Mouse (Mus musculus): ENCODE data around the gene Ubc.
"Not testable (repeated sequence)": the region's sequence is repeated elsewhere in the genome, so short reads cannot be mapped to it uniquely, and the experiment has no call there.

Ubc gene

GRCm38 (mm10) chr5:125389579-125390441, at the start of gene Ubc:
Ubc (minus strand) TSS chr5:125390202.
- peak; percentile 84 to 86 for DNase-seq (ENCODE audit: low spot score in 2 of 2)

GRCm38 (mm10) chr5:125434347-125434746, 44.3 kb upstream of the Ubc start:
- not testable (repeated sequence) for DNase-seq (ENCODE audit: low spot score in 2 of 2)

DNA sequence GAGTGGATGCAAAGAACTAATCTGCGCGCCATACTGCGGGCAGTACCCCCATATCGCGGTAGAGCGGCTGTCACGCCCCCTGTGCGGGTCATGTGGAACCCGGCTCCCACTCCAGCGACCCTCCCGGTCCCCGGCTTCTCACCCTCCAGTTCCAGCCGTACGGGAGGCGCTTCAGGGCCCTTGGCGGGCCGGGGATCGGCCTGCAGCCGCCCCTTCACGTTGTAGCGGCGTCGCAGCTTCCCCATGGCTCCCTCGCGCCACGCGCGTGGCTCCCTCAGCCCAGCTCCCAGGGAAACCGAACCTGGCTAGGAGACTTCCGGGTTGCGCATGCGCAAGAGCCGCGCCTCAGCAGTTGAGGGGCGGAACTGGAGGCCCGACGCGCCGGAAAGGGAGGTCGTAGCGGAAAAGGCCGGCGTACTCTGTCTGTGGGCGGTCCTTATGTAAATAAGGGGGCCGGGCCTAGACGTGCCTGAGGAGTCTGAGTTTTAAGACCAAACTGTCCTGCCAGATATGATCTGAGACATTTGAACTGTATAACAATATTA, 43.9 kb upstream of the Ubc start, which contains the start of gene Dhx37:
Gene Dhx37, minus strand, starts transcription at position 329 of the 545 bp plus-strand sequence.
- DNase-seq (ENCODE audit: low spot score in 2 of 2), result peak; percentile 78 to 90

DNA sequence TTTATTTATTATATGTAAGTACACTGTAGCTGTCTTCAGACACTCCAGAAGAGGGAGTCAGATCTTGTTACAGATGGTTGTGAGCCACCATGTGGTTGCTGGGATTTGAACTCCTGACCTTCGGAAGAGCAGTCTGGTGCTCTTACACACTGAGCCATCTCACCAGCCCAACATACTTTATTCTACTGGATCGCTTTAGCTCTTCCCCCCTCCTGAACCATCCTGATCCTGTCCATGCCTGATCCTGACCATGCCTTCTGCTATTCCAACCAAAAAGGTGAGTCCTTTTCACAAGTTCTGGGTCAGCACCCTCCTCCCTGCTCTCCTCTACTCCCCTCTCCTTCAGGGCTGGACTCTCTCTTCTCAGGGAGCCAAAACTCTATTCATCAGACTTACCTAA, 42.3 kb upstream of the Ubc start:
- not testable (repeated sequence) for DNase-seq (ENCODE audit: low spot score in 2 of 2)

DNA sequence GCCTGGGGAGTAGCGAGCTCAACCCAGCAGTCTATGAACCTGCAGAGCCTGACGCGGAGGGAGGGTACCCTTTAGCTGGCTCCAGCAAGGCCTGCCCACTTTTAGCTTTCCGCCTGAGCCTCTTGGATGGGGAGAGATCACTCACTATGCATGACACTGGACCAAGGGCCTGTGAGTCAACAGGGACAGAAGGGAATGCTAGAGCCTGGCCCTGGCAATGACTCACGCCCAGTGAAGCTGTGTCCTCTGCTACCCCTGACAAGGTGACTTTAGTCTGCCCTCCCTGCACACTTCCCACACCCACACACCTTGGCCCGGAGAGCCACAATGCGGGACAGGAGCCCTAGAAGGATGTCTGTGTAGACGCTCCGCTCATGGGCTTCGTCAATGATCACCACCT, 36.3 kb upstream of the Ubc start:
- DNase-seq (ENCODE audit: low spot score in 2 of 2), result no peak

DNA sequence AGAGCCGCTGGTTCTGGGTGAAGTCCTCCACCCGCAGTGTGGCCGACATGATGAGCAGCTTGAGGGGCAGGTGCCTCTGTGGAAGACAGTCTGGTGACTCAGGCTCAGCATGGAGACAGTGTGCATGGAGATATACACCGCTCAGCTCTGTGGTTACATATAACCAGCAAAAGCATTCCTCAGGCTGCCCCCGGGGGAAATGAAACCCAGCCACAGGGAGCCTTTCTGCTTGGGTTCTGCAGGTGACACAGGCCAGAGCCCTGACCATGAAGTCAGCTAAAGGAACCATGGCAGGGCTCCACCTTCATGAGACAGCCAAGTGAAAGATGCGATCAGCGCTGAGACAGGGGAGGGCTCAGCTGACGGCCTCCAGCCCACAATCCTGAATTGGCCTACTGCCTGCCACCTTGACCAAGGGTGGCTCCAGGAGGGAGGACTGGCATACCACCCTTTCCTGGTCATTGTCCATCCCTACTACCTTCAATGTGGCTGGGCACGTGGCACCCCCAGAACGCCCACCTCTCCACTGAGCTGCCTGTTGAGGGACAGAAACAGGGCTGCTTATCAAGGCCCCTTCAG, 35.8 kb upstream of the Ubc start:
- DNase-seq (ENCODE audit: low spot score in 2 of 2), result no peak

DNA sequence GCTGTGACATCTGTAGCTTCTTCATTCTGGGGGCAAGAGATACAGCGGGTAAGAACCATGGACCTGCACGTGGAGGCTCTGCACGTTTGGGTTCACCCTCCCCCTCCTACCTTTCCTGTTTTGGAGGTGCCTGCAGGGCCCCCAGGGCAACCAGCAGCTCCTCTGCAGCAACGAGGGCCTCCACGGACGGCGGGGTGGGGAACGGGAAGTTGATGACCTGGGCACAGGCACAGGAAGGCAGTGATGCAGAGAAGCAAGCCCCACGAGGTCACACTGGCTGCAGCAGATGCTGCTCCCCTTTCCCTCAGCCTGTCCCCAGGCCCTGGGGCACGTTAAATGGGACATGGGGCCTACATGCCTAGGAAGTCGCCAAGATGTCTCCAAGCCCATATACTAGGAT, 29.1 kb upstream of the Ubc start:
- no peak for DNase-seq (ENCODE audit: low spot score in 2 of 2)

DNA sequence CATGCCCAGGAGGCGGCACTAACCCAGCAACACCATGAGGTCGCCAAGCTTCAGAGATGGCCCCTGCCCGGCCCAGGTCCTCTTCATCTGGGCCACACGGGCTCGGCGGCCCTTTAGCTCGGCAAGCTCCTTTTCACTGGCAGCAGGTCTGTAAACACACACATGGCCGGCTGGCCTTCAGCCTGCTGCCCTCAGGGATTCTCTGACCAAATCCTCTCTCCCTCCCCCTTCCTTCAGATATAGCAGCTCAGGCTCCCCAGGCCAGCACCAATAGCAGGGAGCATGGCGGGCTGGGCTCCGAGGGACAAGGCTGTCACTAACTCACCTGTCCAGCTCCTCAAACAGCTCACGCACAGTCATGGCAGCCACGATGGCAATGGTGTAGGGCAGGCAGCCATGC, 28.6 kb upstream of the Ubc start:
- DNase-seq (ENCODE audit: low spot score in 2 of 2), result no peak

DNA sequence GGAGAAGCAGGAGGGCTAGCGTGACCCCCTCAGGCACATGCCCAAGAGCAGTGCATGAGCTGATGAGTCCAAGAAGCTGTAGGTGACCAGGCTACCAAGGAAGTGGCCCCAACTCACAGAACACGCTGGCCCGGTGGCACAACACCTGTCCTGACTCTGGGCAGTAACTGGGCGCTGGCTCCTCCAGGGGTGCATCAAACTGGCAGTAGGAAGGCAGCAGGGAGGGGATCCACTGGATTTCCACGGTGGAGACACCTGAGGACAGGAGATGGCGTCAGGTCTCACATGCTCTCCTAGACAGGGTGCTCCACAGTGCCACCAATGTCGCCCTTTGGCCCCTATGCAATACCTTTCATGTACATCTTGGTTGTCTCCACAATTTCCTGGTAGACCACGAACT, 26.2 kb upstream of the Ubc start:
- DNase-seq (ENCODE audit: low spot score in 2 of 2), result no peak

DNA sequence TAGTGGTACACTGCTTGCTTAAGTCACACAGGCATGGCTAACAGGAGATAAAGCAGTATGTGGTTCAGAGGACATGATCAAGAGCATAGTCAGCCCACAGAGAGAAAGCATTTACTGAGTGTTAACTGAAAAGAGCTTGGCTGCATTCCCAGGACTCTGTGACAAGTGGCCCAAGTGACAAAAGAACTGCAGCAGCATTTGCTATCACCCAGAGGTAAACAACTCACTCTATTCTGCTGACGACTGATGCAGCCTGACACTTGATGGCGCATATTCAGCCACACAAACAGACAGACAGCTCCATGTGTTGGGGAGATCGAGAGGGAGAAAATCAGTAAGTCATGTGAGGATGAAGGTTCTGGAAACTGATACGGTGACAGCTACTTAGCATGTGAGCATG, 23.8 kb upstream of the Ubc start:
- DNase-seq (ENCODE audit: low spot score in 2 of 2), result no peak

GRCm38 (mm10) chr5:125412536-125412935, 22.5 kb upstream of the Ubc start:
- DNase-seq (ENCODE audit: low spot score in 2 of 2), result not testable (repeated sequence)

DNA sequence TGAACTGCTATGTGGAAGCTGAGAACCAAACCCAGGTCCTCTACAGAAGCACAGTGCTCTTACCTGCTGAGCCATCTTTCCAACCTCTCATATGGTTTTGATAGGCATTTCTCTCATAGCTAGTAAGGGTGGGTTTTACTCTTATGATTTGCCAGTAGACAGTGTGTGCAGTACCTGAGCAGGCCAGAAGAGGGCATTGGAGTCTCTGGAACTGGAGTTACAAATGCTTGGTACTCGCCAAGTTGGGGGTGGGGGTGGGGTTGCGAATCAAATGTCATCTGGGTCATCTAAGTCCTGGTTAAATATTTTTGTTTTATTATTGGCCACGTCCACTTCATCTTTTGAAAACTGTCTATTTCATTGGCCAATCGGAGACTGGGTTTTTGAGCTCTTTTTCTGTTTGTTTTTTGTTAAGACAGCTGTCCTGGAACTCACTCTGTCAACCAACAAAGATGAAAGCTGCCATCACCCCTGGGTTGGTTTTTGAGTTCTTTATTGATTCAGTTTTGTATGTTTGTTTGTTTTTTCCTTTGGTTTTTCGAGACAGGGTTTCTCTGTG, 22.0 kb upstream of the Ubc start:
- DNase-seq (ENCODE audit: low spot score in 2 of 2), result no peak

DNA sequence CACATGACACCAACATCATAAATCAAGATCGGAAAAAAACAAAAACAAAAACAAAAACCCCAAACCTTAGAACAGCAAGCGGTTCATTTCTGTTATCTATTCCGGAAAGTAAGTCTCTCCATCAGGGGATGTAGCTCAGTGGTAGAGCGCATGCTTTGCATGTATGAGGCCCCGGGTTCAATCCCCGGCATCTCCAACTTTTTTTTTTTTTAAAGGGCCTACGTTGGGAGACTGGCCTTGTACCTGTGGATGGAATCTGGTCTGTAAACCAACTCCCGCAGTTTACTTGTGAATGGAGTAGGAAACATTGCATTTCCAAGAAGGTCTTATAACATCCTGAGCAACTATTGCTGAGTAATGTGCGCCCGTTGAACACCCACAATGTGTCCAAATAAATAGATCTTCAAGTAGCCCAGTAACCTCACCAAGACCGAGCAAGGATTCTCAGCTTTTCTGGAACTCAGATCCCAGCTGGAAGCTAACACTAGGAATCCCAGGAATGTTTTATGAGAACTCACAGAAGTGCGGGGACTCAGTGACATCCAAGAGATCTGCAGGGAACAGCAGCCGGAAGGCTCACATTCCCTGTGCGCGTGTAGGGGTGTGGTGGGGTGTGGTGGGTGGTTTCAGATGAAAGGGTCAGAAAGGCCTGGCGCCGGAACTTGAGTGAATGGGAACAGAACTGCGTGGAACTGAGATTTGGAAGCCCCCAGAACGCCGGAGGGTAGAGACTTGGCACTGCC, 19.5 kb upstream of the Ubc start:
- DNase-seq (ENCODE audit: low spot score in 2 of 2), result no peak

DNA sequence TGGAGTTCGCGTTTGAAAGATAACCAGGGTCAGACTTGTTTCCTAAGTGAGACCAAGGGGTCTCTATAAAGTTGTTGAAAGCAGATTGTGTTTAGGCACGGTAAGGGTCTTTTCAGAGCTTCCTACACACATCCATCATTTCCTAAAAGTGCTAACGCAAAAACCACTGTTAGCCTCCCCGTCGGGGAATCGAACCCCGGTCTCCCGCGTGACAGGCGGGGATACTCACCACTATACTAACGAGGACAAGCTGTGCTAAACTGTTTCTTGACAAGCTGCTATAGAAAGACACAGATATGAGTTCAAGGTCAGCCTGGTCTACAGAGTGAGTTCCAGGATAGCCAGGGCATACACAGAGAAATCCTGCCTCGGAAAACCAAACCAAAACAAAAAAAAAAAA, 18.8 kb upstream of the Ubc start:
- DNase-seq (ENCODE audit: low spot score in 2 of 2), result peak in 1 of 2 experiments; percentile 69

DNA sequence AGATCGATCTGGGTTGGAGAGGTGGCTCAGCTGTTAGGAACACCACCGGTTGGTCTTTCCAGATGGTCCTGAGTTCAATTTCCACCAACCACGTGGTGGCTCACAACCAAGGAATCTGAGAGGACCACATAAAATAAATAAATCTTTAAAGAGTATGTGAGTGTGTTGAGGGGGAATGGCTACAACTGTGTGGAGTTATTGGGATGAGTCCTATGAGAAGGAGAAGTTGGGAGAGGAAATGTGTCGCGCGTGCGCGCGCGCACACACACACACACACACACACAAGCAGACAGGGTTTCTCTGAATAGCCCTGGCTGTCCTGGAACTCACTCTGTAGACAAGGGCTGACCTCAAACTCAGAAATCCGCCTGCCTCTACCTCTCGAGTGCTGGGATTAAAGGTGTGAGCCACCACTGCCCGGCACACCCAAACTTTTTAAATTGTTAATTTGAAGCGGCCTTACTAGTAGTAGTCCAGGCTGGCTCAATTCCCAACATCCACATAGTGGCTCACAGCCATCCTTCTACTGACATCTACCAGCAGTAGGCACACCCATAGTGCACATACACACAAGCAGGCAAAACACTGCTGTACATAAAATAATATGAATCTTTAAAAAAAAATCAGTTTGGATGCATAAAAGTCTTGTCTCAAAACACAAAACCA, 18.0 kb upstream of the Ubc start:
- DNase-seq (ENCODE audit: low spot score in 2 of 2), result no peak

DNA sequence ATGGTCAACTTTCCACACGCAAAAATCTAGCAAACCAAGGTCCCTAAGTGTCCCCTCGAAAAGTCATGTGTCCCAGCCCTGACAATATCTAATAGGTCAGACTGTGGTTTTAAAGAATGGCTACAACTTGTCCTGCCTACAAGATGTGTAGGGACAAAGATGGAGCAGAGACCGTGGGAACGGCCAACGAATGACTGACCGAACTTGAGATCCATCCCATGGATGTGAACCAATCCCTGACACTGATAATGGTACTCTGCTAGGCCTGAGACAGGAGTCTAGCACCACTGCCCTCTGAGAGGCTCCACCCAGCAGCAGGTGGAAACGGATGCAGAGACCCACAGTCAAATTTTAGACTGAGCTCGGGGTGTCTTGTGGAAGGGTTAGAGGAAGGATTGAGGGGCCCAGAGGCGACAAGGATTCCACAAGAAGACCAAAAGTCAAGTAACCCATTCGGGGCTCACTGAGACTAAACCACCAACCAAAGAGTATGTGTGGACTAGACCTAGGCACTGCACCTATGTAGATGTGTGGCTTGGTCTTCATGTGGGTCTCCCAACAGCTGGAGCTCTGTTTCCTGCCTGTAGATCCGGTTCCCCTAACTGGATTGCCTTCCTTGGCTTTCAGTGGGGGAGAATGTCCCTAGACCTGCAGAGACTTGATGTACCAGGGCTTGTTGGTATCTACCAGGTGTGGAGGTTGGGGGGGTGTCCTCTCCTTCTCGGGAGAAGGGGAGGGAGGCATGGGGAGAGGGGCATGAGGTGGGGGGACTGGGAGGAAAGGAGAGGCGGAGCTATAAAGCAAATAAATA, 17.2 kb upstream of the Ubc start:
- DNase-seq (ENCODE audit: low spot score in 2 of 2), result no peak

GRCm38 (mm10) chr5:125406322-125407016, 16.5 kb upstream of the Ubc start:
- peak; percentile 60 to 72 for DNase-seq (ENCODE audit: low spot score in 2 of 2)

DNA sequence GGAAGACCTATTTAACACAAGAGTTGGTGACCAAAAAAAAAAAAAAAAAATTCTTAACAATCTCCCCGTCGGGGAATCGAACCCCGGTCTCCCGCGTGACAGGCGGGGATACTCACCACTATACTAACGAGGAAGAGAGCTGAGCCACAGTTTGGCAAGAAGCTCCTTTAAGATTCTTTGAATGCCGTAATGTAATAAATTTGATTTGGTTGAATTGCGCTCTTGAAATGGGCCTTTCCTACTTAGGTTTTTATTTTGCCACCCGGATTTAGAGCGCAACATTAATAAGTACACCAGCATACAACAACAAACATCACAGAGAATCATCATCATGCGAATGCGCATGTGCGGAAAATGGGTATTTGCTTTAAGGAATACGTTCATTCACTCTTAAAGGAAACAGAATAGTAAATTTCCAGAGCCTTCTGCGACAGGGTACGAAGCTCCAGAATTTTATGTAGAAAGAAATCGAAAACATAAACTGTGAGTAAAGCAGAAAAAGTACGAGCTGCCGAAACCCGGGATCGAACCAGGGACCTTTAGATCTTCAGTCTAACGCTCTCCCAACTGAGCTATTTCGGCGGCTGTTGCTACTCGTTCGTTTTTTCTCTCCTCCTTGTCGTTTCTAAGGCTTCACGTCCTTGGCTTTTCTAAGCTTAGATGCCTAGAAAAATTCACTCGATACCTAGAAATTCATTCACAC, 15.7 kb upstream of the Ubc start:
- DNase-seq (ENCODE audit: low spot score in 2 of 2), result peak; percentile 79 to 86

- DNase-seq (ENCODE audit: low spot score in 2 of 2), result peak; percentile 48 to 66
These were observed 15.0 kb upstream of the Ubc start for GRCm38 (mm10) chr5:125404903-125405545.
